8 mouse cellular contexts compared by ENCODE assay signal in genomic region chr9:23254237-23255214, GRCm38 (mm10). TPM values are rescaled to one million over a fixed set of nuclear protein-coding genes. Genes with fewer than 3 reads are reported as not detected.
DNase-seq lines count a peak whose midpoint lies in the region; ATAC-seq lines count a peak whose summit lies in the region.

No protein-coding gene starts in this region.

- H3K9me3 ChIP-seq in stomach, embryonic 16.5 days (replicated peaks; ENCODE audit: control insufficient read depth, low read length): no peaks in the 10 kb centered on the region

- intact Hi-C loops in left cerebral cortex, postnatal 4 days (cut with DNase I): no loop called here

- H3K27me3 ChIP-seq in stomach, embryonic 16.5 days (ENCODE audit: control insufficient read depth, insufficient read depth, low read length): no peaks in the 10 kb centered on the region

- 0 out of 2 replicates have a peak overlapping the region, but pooled peaks have one; percentile 19 for H3K9ac ChIP-seq in stomach, embryonic 16.5 days (ENCODE audit: low read length)

- peak; percentile 59 to 61 for DNase-seq in cerebellum, postnatal 10 days
- DNase-seq in cerebellum, adult 9-11 months: no peak
- peak; percentile 47 for DNase-seq in retina, postnatal 1 day
- DNase-seq in retina, embryonic 14.5 days (ENCODE audit: low spot score): no peak
- peak; percentile 19 for DNase-seq in left cerebral cortex, postnatal 4 days
- no peak for DNase-seq in gastrocnemius, postnatal 25 days

- H3K4me3 ChIP-seq in stomach, embryonic 16.5 days (replicated peaks; ENCODE audit: low read length): peak overlapping the region; percentile 15

- ATAC-seq in stomach, embryonic 16.5 days (ENCODE audit: insufficient read depth, low FRiP score): 0 out of 2 replicates have a peak, but pooled peaks have one; percentile 40
- ATAC-seq in activated CD4-positive, CD25-positive, alpha-beta regulatory T cell, adult 4 months: no peak

- 50% methylated on average over 37 of the region's 37 CpGs for WGBS in stomach, embryonic 16.5 days

- H3K36me3 ChIP-seq in stomach, embryonic 16.5 days (ENCODE audit: control insufficient read depth, insufficient read depth, low read length): no peaks in the 10 kb centered on the region

- no peak overlapping the region for H3K27ac ChIP-seq in stomach, embryonic 16.5 days (ENCODE audit: low read length)

- H3K4me1 ChIP-seq in stomach, embryonic 16.5 days (ENCODE audit: control insufficient read depth, insufficient read depth, low read length): no peaks in the 10 kb centered on the region

- peak overlapping the region; percentile 45 for H3K4me2 ChIP-seq in stomach, embryonic 16.5 days (ENCODE audit: low read depth, low read length)

RNA-seq across cellular contexts. Expression of gene Bmper, which starts 31.6 kb away (rescaled TPM):
- 1 to 10 TPM; 4.9 to 7.5 TPM for total RNA-seq in left cerebral cortex, postnatal 4 days (2021)
- polyA plus RNA-seq in stomach, embryonic 16.5 days (2015; fragmentation: Nextera tagmentation; extraction: Ambion mirVana): 6.1 and 6.4 TPM in 2 replicates
- not detected for polyA plus RNA-seq in activated CD4-positive, CD25-positive, alpha-beta regulatory T cell, adult 4 months (2017; shearing (Covaris generic))
- total RNA-seq in gastrocnemius, postnatal 25 days (2021): 1 to 10 TPM; 3.5 to 3.7 TPM

Comparison
In these comparisons a context has a peak if more than half of its experiments do, and no peak if none do; other contexts are left out.
1. DNase-seq: peak in cerebellum, postnatal 10 days (2 of 2), retina, postnatal 1 day (single experiment) and left cerebral cortex, postnatal 4 days (single experiment); none in cerebellum, adult 9-11 months (single experiment), retina, embryonic 14.5 days (single experiment) and gastrocnemius, postnatal 25 days (single experiment).